Mouse (Mus musculus) G1E (cell line): Measurements from ENCODE around the gene Acod1.

Experiments used
- CTCF ChIP-seq: IDR thresholded peaks from 2 replicates; pipeline ENCODE4 v1.5.1; 2012; ENCODE audit warnings: low read depth, low read length, inconsistent platforms, mixed read lengths
- GATA1 ChIP-seq: IDR thresholded peaks from 2 replicates; pipeline ENCODE4 v1.6.1; 2012; ENCODE audit warnings: borderline replicate concordance, low read length, inconsistent platforms, mixed read lengths
- POLR2AphosphoS5 ChIP-seq: IDR thresholded peaks from 2 replicates; pipeline ENCODE4 v1.6.1; 2012; ENCODE audit warnings: low read depth, low read length, inconsistent platforms; ENCODE audit not compliant: insufficient replicate concordance

DNA sequence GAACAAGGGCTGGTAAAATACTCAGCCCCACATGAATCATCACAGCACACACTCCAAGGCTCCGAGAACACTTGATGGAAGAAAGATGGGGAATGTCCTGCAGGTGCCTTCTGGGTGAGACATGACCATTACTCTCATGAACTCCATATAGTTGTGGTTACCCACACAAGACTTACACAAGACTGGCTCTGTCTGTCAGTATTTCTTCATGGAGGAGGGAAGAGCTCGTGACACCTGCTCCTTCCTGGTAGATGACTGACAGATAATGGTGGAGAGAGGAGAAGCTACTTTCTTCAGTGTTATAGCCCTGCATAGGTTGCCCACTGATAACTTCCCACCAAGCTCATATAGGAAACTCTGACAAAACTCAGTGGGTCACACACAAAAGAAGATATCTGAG is 17.6 kb upstream of the Acod1 start:
- TF ChIP-seq CTCF (no peak), GATA1 (no peak), POLR2AphosphoS5 (no peak)
